Mouse (Mus musculus) gastrocnemius, postnatal 25 days (tissue): ENCODE results near the gene Kremen1. TPM values are rescaled to one million over a fixed set of nuclear protein-coding genes. Genes with fewer than 3 reads are reported as not detected.
A peak's percentile ranks its signal among the peaks of the same experiment; 100 is the strongest.

ENCODE experiments used
- DNase-seq: peaks from one replicate; pipeline ENCODE4 v3.0.0; 2022
- total RNA-seq, 2 experiments: library from RNA; stranded (reverse); gene quantifications; 1 replicate in 1 of 2; 2 replicates in 1 of 2; pipeline ENCODE4 v1.2.3; 2021

Gene Kremen1
- total RNA-seq, 2 experiments from 2014 or later = 35.0 to 47.6 TPM

DNA sequence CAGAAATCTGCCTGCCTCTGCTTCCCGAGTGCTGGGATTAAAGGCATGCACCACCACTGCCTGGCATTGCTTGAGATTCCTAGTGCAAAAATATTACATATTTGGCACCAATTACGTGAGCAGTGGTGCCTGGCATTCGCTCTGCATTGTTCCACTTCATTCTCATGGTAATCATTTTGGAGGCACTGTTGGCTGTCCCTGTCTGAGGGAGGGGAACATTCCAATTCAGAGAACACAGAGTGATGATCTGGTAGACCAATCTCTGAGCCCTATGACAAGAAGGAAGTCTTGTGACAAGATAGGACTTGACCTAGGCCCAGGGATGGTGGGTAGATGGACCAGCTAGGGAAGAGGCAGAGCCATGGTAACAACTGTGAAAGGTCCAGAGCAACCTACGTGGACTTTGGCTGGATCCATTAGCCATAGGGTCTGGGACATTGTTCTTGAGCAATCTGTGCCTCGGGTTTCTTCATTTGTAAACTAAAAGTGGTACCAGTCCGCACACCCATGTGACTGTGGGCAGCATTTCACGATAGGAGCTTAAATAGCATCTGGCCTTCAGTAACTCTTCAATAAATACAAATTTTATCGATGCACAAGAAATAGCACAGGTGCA lies 8.6 kb upstream of the Kremen1 start:
- no peak for DNase-seq

- DNase-seq = no peak
Measured at GRCm38 (mm10) chr11:5265764-5266163, 4.4 kb upstream of the Kremen1 start.

DNA sequence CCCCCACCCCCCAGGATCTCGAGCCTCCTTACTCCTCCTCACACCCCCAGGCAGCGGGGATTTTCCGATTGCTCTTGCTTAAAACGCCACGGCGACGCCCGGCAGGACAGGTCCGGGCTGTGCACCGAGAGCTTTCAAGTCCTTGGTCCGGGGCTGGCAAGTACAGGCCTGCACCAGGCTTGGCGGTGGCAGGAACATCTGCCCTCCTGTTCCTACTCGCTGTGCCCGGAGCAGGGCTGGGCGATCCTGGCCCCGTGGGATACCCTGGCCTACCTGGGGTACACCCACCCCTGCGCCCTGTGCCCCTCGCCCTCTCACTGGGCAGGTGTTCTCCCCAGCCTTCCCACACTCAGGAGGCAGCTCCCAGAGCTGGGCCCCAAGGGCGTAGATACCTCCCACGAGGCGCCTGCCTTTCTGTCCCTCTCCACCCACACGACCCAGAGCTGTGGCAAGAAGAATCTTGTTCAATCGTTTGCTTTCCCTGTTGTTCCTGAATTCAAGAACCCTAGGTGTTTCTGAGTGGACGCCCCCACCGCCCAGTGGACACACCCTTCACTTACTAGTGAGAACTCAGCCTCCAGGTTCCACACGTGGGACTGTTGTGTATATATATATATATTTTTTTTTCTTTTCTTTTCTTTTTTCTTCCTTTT lies 1.8 kb upstream of the Kremen1 start:
- no peak for DNase-seq

GRCm38 (mm10) chr11:5260942-5261459 lies 357 bp downstream of the Kremen1 start:
- peak; percentile 28 for DNase-seq

DNA sequence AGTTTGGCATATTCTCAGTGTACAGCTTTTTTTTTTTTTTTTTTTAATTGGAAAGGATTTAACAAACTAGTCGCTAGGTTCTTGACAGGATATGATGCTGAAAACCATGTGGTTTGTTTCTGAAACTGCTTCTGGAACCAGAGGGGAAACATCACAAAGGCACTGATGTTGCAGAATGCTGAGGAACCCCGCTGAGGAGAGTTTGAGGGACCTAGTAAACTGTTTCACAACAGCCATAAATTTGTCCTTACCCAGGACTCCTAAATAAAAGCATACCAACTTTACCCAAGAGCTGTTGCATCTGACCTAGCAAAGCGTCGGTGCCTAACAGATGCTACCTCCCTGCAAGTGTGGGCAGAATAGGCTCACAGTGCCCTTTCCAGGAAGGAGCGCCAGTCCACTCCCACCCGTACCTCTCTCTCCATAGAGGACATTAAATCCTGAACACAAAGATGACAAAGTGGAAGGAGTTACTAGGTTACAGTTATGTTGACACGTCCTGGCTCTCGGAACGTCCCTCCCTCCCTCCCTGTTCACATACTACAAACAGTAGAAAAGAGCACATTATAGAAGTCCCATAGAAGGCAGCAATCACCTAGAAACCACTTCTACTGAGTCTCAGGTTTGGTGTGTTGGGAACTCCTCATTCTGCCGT lies 1.3 kb downstream of the Kremen1 start:
- no peak for DNase-seq

GRCm38 (mm10) chr11:5258036-5258435 lies 3.3 kb downstream of the Kremen1 start:
- DNase-seq = no peak

GRCm38 (mm10) chr11:5257151-5257862 lies 4.1 kb downstream of the Kremen1 start:
- DNase-seq = no peak

- no peak for DNase-seq
Measured at GRCm38 (mm10) chr11:5255509-5256014, 5.8 kb downstream of the Kremen1 start.

DNA sequence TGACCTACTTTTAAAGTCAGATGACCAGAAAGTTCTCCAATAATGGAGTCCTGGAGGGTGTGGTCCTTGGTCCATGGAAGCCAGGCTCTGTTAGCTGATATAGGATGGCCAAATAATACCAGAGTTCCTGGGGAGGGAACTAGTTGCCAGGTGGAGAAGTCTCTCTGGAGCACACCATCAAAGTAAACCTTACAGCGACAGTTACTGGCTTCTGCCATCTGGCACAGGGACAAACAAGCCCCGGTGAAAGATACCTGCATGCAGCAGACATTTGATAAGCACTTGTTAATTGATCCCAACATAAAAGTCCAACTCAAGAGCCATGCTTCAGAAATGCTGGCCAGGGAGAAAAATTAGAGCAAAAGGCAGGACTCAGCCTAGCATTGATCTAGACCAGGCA lies 7.3 kb downstream of the Kremen1 start:
- no peak for DNase-seq

DNA sequence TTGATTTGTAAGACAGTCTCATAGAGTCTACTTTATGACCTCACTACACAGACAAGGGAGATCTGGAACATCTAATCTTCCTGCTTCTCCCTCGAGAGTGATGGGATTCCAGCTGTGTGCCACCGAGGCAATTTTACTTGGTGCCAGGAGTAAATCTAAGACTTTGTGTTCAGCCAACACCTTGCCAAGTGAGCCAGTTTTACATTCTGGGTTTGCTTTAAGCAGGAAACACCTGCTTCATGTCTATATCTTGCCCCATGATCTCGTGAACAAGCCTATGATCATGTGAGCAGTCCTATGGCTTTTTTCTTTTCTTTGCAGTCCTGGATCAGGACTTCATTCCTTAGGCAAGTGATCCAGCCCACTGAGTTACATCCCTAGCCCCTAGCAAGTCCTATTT lies 7.8 kb downstream of the Kremen1 start:
- no peak for DNase-seq

- DNase-seq = no peak
Measured at GRCm38 (mm10) chr11:5252727-5253126, 8.6 kb downstream of the Kremen1 start.

DNA sequence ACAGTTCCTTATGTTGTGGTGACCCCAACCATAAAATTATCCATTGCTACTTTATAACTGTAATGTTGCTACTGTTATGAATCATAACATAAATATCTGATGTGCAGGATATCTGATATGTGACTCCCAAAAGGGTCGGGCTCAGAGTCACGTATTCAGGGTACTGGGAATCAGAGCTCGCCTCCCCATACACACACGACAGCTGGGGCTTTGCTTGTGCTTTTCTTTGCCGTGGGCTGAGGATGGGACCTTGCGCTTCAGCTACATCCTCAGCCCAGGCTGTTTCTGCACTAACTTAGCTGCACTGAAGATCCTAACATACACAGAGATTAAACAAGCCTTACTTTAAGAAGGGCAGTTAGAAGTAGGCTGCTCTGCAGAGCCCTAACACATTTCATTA lies 10.2 kb downstream of the Kremen1 start:
- no peak for DNase-seq

DNA sequence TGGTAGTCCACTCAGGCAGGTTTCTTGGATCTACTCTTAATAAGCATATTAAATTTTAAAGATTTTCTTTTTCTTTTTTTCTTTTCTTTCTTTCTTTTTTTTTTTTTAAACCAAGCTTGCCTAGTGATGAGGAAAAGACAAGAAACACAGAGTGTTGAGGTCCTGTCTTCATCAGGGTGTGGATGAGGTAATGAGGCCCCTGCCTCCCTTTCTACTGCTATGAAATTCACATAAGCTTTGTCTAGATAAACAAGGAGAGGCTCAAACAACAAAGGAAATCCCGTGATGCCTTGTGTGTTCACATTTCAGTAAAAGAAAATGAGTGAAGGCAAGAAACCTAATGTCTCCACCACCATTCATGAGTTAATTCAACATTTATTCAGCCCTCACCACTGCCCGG lies 13.2 kb downstream of the Kremen1 start:
- DNase-seq = no peak

DNA sequence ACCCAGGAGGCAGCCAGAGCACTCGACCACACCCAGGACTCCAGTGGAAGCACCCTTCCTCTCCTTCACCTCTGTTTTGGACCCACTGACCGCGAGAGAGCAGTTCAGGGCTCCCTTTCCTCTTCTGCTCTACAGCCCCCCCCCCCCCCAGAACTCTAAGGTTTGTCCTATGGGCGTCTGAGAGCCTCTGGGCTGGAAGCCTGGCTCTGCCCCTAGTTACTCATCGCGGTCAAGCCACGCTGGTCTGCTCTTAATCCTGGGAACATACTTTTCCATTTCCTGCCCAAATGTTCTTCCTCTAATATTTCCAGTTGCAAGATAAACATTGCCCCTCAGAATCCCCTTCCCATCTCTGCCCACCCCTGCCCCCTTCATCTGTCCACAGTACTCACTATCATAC lies 15.9 kb downstream of the Kremen1 start:
- no peak for DNase-seq

GRCm38 (mm10) chr11:5244749-5245130 lies 16.6 kb downstream of the Kremen1 start:
- DNase-seq = no peak

DNA sequence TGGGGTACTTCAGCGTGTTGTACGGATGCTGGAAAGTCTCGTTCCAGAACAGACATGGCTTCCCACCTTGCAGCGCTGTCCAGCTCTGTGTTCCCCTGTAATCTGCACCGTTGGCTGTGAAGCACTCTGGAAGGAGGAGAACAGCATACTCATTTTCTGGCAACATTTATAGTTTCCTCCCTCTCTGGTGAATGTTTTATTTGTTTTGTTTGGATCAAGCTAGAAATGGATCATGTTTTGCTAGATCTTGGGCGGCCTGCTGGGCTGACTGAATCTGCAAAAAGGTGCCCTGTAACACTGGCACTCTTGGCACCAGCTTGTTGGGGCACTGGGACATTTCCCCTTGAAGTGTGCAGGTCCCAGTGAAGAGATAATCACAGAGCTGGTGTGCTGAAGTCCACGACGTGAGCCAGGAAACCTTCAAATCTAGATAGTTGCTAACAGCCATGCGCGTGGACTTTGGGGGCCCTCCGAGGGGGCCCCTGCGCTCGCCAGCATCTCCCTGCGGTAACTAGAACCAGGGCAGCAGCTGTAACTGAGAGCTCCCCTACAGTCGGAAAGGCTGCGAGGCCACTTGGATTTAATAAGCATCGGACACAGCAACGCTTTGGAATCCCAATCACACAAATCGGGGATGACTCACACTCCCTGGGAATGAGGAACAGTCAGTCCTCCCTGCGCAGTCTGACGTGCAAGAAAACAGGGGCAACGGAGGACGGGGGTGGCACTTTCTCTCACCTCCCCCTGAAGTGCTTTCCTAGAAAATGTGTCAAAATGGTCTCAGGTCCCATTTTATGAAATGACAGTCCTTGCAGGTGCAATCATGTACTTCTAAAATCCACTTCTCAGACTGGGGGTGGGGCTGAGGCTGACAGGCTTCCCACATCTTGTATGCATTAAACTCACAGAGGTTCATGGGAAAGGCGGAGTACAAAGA lies 17.3 kb downstream of the Kremen1 start:
- peak; percentile 69 for DNase-seq

DNA sequence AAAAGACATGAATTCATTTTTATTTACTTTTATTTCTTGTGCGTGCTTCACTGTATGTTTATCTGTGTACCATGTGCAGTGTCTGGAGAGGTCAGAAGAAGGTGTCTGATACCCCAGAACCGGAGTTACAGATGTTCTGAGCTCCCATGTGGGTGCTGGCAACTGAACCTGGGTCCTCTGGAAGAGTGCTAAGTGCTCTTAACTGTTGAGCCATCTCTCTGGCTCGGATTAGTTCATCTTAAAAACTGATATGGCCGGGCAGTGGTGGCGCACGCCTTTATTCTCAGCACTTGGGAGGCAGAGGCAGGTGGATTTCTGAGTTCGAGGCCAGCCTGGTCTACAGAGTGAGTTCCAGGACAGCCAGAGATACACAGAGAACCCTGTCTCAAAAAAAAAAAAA lies 18.1 kb downstream of the Kremen1 start:
- DNase-seq = no peak

DNA sequence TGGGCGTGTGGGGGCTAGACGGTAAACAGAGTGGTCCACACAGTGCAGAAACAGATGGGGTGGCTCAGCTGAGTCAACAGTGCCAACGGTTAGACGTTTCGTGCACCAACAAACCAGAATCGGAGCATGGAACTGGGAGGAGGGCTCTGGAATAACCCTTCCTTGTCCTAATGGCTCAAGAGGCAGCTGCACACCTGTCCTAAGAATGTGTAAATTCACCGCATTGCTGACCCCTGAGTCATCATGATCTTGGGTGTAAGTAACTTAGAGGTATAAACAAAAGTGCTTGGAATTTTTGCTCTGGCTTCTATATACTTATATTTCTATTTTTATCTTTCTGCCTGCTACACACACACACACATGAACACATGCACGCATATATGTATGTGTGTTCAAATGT lies 19.2 kb downstream of the Kremen1 start:
- no peak for DNase-seq

DNA sequence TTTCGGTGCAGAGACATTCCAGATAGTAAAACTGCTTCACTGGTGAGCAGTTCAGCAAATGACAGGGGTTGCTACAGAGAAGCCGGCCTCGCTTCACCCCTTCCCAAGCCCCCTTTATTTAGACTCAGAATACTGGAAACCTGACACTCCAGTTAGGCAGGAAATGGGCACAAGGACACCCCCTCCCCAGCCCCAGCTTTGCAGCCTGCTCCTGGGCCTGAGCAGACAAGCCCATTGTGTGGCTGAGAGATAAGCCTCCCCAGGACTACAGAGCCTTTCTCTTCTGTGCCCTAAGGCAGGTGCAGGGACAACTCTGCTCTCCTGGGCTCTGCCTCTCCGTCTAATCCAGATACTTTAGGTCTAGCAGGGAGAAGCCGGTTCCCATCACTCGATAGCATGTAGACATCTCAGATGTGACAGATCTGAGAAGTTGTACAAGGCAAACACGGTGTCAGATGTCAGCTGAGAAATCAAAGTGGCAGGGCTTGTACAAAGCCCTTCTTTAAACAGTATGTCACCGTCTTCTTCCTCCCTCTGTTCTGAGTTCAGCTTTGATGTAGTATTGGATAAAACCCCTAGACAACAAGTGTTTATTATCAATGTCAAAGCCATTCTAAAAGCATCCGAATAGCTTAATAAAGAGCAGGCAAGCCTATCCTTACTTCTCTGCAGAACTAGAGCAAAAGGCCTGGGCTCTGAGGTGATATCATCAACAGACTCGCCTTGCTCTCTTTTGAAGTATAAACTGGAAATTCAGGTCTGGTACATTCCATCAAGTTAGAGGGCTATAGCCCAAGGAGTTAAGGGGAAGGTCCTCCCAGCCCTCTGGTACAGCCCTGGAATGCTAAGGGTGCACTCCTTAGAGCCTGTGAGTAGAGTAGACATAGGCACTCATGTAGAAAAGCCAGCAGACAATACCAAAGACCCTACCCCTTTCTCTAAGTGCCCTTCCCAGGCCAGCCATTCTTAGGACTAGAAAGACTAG lies 21.4 kb downstream of the Kremen1 start:
- DNase-seq = no peak

DNA sequence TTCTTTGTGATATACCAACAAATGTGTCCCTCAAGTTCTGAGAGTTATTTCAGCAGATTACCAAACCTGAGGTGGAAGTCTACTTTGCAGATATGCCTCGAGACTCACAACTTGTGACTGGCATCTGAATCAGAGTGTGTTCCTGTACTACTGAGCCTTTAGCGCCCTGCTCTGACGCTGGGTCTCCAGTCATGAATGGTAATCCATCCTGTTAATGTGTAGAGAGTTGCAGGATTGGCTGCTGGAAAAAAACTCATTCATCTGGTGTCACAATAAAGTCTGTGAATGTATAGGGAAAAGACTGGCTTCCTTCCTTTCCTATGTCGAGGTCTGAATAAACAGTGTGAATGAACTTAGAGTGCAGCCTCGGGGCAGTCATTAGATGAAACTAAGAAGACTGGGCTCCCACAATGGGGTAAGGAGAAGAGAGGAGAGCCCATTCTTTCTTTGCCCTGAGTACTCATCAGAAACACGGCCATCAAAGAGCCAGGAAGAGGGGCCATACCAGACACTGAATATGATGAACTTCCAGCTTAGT lies 41.4 kb downstream of the Kremen1 start:
- no peak for DNase-seq
